10 mouse cellular contexts compared by ENCODE assay signal in the genomic region with DNA sequence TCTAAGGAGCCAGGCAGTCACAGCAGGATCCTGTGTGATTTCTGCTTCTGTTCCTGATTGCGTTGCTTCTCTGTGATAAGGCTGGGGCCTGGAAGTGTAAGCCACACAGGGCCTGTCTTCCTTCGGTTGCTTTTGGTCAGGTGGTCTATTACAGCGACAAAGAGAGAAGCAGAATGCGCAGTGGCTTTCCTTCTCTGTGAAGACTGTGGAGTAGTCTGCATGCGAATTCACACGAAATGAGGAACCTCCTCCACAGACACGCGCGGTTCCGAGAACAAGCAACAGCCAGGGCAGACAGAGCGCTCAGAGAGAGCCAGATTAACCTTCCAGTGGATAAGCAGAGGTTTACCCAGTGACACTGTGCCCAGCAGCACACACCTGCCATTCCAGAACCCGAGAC. TPM values are rescaled to one million over a fixed set of nuclear protein-coding genes. Genes with fewer than 3 reads are reported as not detected.
DNase-seq lines count a peak whose midpoint lies in the region; ATAC-seq lines count a peak whose summit lies in the region.
"Had no signal": no experiment of that assay in that cellular context is flagged by ENCODE, and none has a peak within 500 bp of the region (broad histone marks: within the 10 kb centered on the region; RNA-seq: fewer than 3 reads in every experiment).

No protein-coding gene starts in this region.

- ATAC-seq in heart, embryonic 14.5 days (ENCODE audit: insufficient number of reproducible peaks, insufficient read depth, low FRiP score, low read depth) = no peak
- no peak for ATAC-seq in midbrain, embryonic 11.5 days (ENCODE audit: low FRiP score)
- no peak for ATAC-seq in midbrain, embryonic 13.5 days
- no peak for ATAC-seq in megakaryocyte-erythroid progenitor cell, adult 5-6 weeks (replicated peaks; ENCODE audit: low FRiP score, low TSS enrichment, poor library complexity, severe bottlenecking)

- H3K9ac ChIP-seq in heart, embryonic 14.5 days (ENCODE audit: low read length) = 0 out of 2 replicates have a peak overlapping the region, but pooled peaks have one; percentile 27
- no peak overlapping the region for H3K9ac ChIP-seq in midbrain, embryonic 11.5 days (ENCODE audit: low read length)
- H3K9ac ChIP-seq in midbrain, embryonic 13.5 days (replicated peaks) = no peak overlapping the region

- no peaks in the 10 kb centered on the region for H3K9me3 ChIP-seq in heart, embryonic 14.5 days (ENCODE audit: control insufficient read depth, low read length)
- H3K9me3 ChIP-seq in midbrain, embryonic 11.5 days (ENCODE audit: control insufficient read depth, low read length) = no peaks in the 10 kb centered on the region
- no peaks in the 10 kb centered on the region for H3K9me3 ChIP-seq in midbrain, embryonic 13.5 days
- no peaks in the 10 kb centered on the region for H3K9me3 ChIP-seq in limb, embryonic 10.5 days (replicated peaks)

- H3K4me2 ChIP-seq in heart, embryonic 14.5 days (ENCODE audit: low read length) = no peak overlapping the region; the same call in 1 of the 2 replicates
- no peak overlapping the region for H3K4me2 ChIP-seq in midbrain, embryonic 11.5 days
- H3K4me2 ChIP-seq in midbrain, embryonic 13.5 days (replicated peaks) = no peak overlapping the region

- no peak overlapping the region for H3K4me3 ChIP-seq in heart, embryonic 14.5 days (ENCODE audit: control insufficient read depth in 1 of 2, insufficient read depth in 1 of 2, low read depth in 1 of 2, low read length in 2 of 2)
- H3K4me3 ChIP-seq in midbrain, embryonic 11.5 days (ENCODE audit: low read depth, low read length) = no peak overlapping the region
- H3K4me3 ChIP-seq in midbrain, embryonic 13.5 days (replicated peaks) = no peak overlapping the region
- no peak overlapping the region for H3K4me3 ChIP-seq in limb, embryonic 10.5 days

- WGBS in heart, embryonic 14.5 days = 73% methylated on average over 12 of the region's 12 CpGs
- 87% methylated on average over 12 of the region's 12 CpGs for WGBS in midbrain, embryonic 11.5 days
- WGBS in midbrain, embryonic 13.5 days = 87% methylated on average over 12 of the region's 12 CpGs
- 87% methylated on average over 12 of the region's 12 CpGs for WGBS in limb, embryonic 10.5 days

- H3K4me1 ChIP-seq in heart, embryonic 14.5 days (ENCODE audit: control insufficient read depth in 2 of 2, insufficient read depth in 2 of 2, low read length in 2 of 2) = peaks cover 0 to 3% of the 10 kb centered on the region in 2 experiments; a peak in 1 of 4 replicates
- H3K4me1 ChIP-seq in midbrain, embryonic 11.5 days (ENCODE audit: control insufficient read depth, insufficient read depth, low read length) = no peaks in the 10 kb centered on the region
- no peaks in the 10 kb centered on the region for H3K4me1 ChIP-seq in midbrain, embryonic 13.5 days (replicated peaks)
- peaks cover 11% of the 10 kb centered on the region for H3K4me1 ChIP-seq in limb, embryonic 10.5 days

- H3K27ac ChIP-seq in heart, embryonic 14.5 days (replicated peaks in 1 of 2; ENCODE audit: control insufficient read depth in 1 of 2, insufficient read depth in 1 of 2, low read depth in 2 of 2, low read length in 2 of 2) = no peak overlapping the region
- no peak overlapping the region for H3K27ac ChIP-seq in midbrain, embryonic 11.5 days (ENCODE audit: low read depth, low read length)
- no peak overlapping the region for H3K27ac ChIP-seq in midbrain, embryonic 13.5 days
- peak overlapping the region; percentile 46; the same call in 1 of the 2 replicates for H3K27ac ChIP-seq in limb, embryonic 10.5 days

- DNase-seq in heart, adult 18-20 months = no peak
- DNase-seq in midbrain, embryonic 11.5 days (ENCODE audit: low spot score, missing footprints) = peak; percentile 62
- no peak for DNase-seq in limb, embryonic 10.5 days (ENCODE audit: low spot score)
- peak; percentile 45 for DNase-seq in splenic B cell, adult 2 months (ENCODE audit: low read depth, low spot score)
- no peak for DNase-seq in adrenal gland, postnatal 4 days (ENCODE audit: low spot score in 2 of 2)

- H3K36me3 ChIP-seq in heart, embryonic 14.5 days (ENCODE audit: control insufficient read depth, insufficient read depth, low read length) = no peaks in the 10 kb centered on the region
- H3K36me3 ChIP-seq in midbrain, embryonic 11.5 days (ENCODE audit: control insufficient read depth, insufficient read depth, low read length) = no peaks in the 10 kb centered on the region
- H3K36me3 ChIP-seq in midbrain, embryonic 13.5 days = no peaks in the 10 kb centered on the region
- no peaks in the 10 kb centered on the region for H3K36me3 ChIP-seq in limb, embryonic 10.5 days
- H3K36me3 ChIP-seq in splenic B cell, adult 2 months (ENCODE audit: control insufficient read depth, insufficient read depth, low read length, poor library complexity, severe bottlenecking) = no peaks in the 10 kb centered on the region

- no peaks in the 10 kb centered on the region for H3K27me3 ChIP-seq in heart, embryonic 14.5 days (ENCODE audit: control insufficient read depth, insufficient read depth, low read length)
- H3K27me3 ChIP-seq in midbrain, embryonic 11.5 days (ENCODE audit: control insufficient read depth, insufficient read depth, low read length) = no peaks in the 10 kb centered on the region
- H3K27me3 ChIP-seq in midbrain, embryonic 13.5 days = peaks cover 19% of the 10 kb centered on the region
- peaks cover 9% of the 10 kb centered on the region; the same call in 1 of the 2 replicates for H3K27me3 ChIP-seq in limb, embryonic 10.5 days (ENCODE audit: low read depth, poor library complexity, severe bottlenecking)
- no peaks in the 10 kb centered on the region for H3K27me3 ChIP-seq in splenic B cell, adult 2 months (ENCODE audit: control insufficient read depth, insufficient read depth, low read length, poor library complexity, severe bottlenecking)

RNA-seq across cellular contexts. Expression of gene Spaca4, which starts 15.7 kb away (rescaled TPM):
- not detected in 2 replicates for polyA plus RNA-seq in heart, embryonic 14.5 days (2014; fragmentation: Nextera tagmentation; extraction: Ambion mirVana)
- not detected for total RNA-seq in heart, adult 18-20 months (2021)
- not detected in 2 replicates for polyA plus RNA-seq in midbrain, embryonic 11.5 days (2014; fragmentation: Nextera tagmentation; extraction: Ambion mirVana)
- not detected in 2 replicates for polyA plus RNA-seq in midbrain, embryonic 13.5 days (2015; fragmentation: Nextera tagmentation; extraction: Ambion mirVana)
- not detected in 2 replicates for polyA plus RNA-seq in limb, embryonic 10.5 days (2016; fragmentation: Nextera tagmentation; extraction: Ambion mirVana)
- total RNA-seq in adrenal gland, postnatal 4 days (2021) = not detected
- total RNA-seq in megakaryocyte-erythroid progenitor cell, adult 5-6 weeks (2014; fragmentation: Nextera tagmentation) = not detected in 2 replicates
- total RNA-seq in megakaryocyte-erythroid progenitor cell, adult 5-6 weeks (2017) = not detected in 2 replicates
- total RNA-seq: gastrocnemius, adult 18-20 months; layer of hippocampus, postnatal 25 days had no signal

RNA-seq across cellular contexts. Expression of gene Fam83e, which starts 20.3 kb away (rescaled TPM):
- polyA plus RNA-seq in heart, embryonic 14.5 days (2014; fragmentation: Nextera tagmentation; extraction: Ambion mirVana) = 0.16 and 0.31 TPM in 2 replicates
- under 1 TPM; 0.30 to 0.62 TPM for total RNA-seq in heart, adult 18-20 months (2021)
- 0.57 and 1.4 TPM in 2 replicates for polyA plus RNA-seq in midbrain, embryonic 11.5 days (2014; fragmentation: Nextera tagmentation; extraction: Ambion mirVana)
- polyA plus RNA-seq in midbrain, embryonic 13.5 days (2015; fragmentation: Nextera tagmentation; extraction: Ambion mirVana) = 1.0 and 1.3 TPM in 2 replicates
- polyA plus RNA-seq in limb, embryonic 10.5 days (2016; fragmentation: Nextera tagmentation; extraction: Ambion mirVana) = 2.1 and 2.4 TPM in 2 replicates
- total RNA-seq in adrenal gland, postnatal 4 days (2021) = under 1 TPM; 0.45 to 0.62 TPM
- total RNA-seq in megakaryocyte-erythroid progenitor cell, adult 5-6 weeks (2014; fragmentation: Nextera tagmentation) = 1.1 and 2.1 TPM in 2 replicates
- total RNA-seq in megakaryocyte-erythroid progenitor cell, adult 5-6 weeks (2017) = 0.61 and 2.9 TPM in 2 replicates

RNA-seq across cellular contexts. Expression of gene Sphk2, which starts 23.5 kb away (rescaled TPM):
- polyA plus RNA-seq in heart, embryonic 14.5 days (2014; fragmentation: Nextera tagmentation; extraction: Ambion mirVana) = 11.9 and 12.5 TPM in 2 replicates
- 10 to 100 TPM; 18.4 to 20.2 TPM for total RNA-seq in heart, adult 18-20 months (2021)
- 11.8 and 14.9 TPM in 2 replicates for polyA plus RNA-seq in midbrain, embryonic 11.5 days (2014; fragmentation: Nextera tagmentation; extraction: Ambion mirVana)
- polyA plus RNA-seq in midbrain, embryonic 13.5 days (2015; fragmentation: Nextera tagmentation; extraction: Ambion mirVana) = 24.3 and 27.1 TPM in 2 replicates
- 45.5 and 49.3 TPM in 2 replicates for polyA plus RNA-seq in limb, embryonic 10.5 days (2016; fragmentation: Nextera tagmentation; extraction: Ambion mirVana)
- total RNA-seq in adrenal gland, postnatal 4 days (2021) = 10 to 100 TPM; 30.1 to 33.3 TPM
- total RNA-seq in megakaryocyte-erythroid progenitor cell, adult 5-6 weeks (2014; fragmentation: Nextera tagmentation) = 16.3 and 19.8 TPM in 2 replicates
- 7.5 and 7.8 TPM in 2 replicates for total RNA-seq in megakaryocyte-erythroid progenitor cell, adult 5-6 weeks (2017)

RNA-seq across cellular contexts. Expression of gene Rpl18, which starts 26.1 kb away (rescaled TPM):
- 666 and 743 TPM in 2 replicates for polyA plus RNA-seq in heart, embryonic 14.5 days (2014; fragmentation: Nextera tagmentation; extraction: Ambion mirVana)
- total RNA-seq in heart, adult 18-20 months (2021) = 100 to 1,000 TPM; 574 to 615 TPM
- 878 and 933 TPM in 2 replicates for polyA plus RNA-seq in midbrain, embryonic 11.5 days (2014; fragmentation: Nextera tagmentation; extraction: Ambion mirVana)
- 643 and 684 TPM in 2 replicates for polyA plus RNA-seq in midbrain, embryonic 13.5 days (2015; fragmentation: Nextera tagmentation; extraction: Ambion mirVana)
- 1,218 and 1,459 TPM in 2 replicates for polyA plus RNA-seq in limb, embryonic 10.5 days (2016; fragmentation: Nextera tagmentation; extraction: Ambion mirVana)
- total RNA-seq in adrenal gland, postnatal 4 days (2021) = 1,000 to 10,000 TPM; 1,215 to 1,230 TPM
- total RNA-seq in megakaryocyte-erythroid progenitor cell, adult 5-6 weeks (2014; fragmentation: Nextera tagmentation) = 2,679 and 3,223 TPM in 2 replicates
- total RNA-seq in megakaryocyte-erythroid progenitor cell, adult 5-6 weeks (2017) = 1,594 and 2,062 TPM in 2 replicates

RNA-seq across cellular contexts. Expression of gene Dbp, which starts 36.4 kb away (rescaled TPM):
- 4.5 and 7.3 TPM in 2 replicates for polyA plus RNA-seq in heart, embryonic 14.5 days (2014; fragmentation: Nextera tagmentation; extraction: Ambion mirVana)
- 10 to 100 TPM; 12.1 to 15.0 TPM for total RNA-seq in heart, adult 18-20 months (2021)
- 2.2 and 3.5 TPM in 2 replicates for polyA plus RNA-seq in midbrain, embryonic 11.5 days (2014; fragmentation: Nextera tagmentation; extraction: Ambion mirVana)
- polyA plus RNA-seq in midbrain, embryonic 13.5 days (2015; fragmentation: Nextera tagmentation; extraction: Ambion mirVana) = 3.4 and 4.0 TPM in 2 replicates
- 3.7 and 4.7 TPM in 2 replicates for polyA plus RNA-seq in limb, embryonic 10.5 days (2016; fragmentation: Nextera tagmentation; extraction: Ambion mirVana)
- total RNA-seq in adrenal gland, postnatal 4 days (2021) = 100 to 1,000 TPM; 101 to 129 TPM
- total RNA-seq in megakaryocyte-erythroid progenitor cell, adult 5-6 weeks (2014; fragmentation: Nextera tagmentation) = 7.1 and 9.1 TPM in 2 replicates
- total RNA-seq in megakaryocyte-erythroid progenitor cell, adult 5-6 weeks (2017) = 5.6 and 6.2 TPM in 2 replicates

Comparison
In these comparisons a context has a peak if more than half of its experiments do, and no peak if none do; other contexts are left out.
1. DNase-seq: peak in midbrain, embryonic 11.5 days (single experiment) and splenic B cell, adult 2 months (single experiment); none in heart, adult 18-20 months (0 of 2), limb, embryonic 10.5 days (single experiment) and adrenal gland, postnatal 4 days (0 of 2).